Mouse (Mus musculus) heart, adult 8-10 months (tissue): ENCODE data around the gene Ppp6r2. TPM values are rescaled to one million over a fixed set of nuclear protein-coding genes. Genes with fewer than 3 reads are reported as not detected.

ENCODE experiments used
- DNase-seq: peaks from one replicate; pipeline ENCODE4 v3.0.0; 2022; ENCODE audit warnings: low spot score
- microRNA-seq: library from miRNA; unstranded; fragments of <30 nt; microRNA quantifications from one replicate; pipeline ENCODE4 v1.2.0, GENCODE M21; 2022
- total RNA-seq, 4 experiments: library from RNA; stranded (reverse); gene quantifications; 2 replicates each; pipeline ENCODE4 v1.2.4; 2022

Gene Ppp6r2
- total RNA-seq, 4 experiments from 2014 or later = 82.1 to 87.5 (median 84.7) TPM

- no peak for DNase-seq
Observed at GRCm38 (mm10) chr15:89308406-89309139, 97.2 kb downstream of the Ppp6r2 start.

- no peak for DNase-seq
Observed at GRCm38 (mm10) chr15:89309962-89310498, 98.7 kb downstream of the Ppp6r2 start.

- DNase-seq = no peak
Observed at GRCm38 (mm10) chr15:89313359-89313758, 102.0 kb downstream of the Ppp6r2 start.

- no peak for DNase-seq
Observed at GRCm38 (mm10) chr15:89314107-89314506, 102.8 kb downstream of the Ppp6r2 start.

GRCm38 (mm10) chr15:89314511-89315189 is 103.3 kb downstream of the Ppp6r2 start:
- DNase-seq = no peak

GRCm38 (mm10) chr15:89315190-89315731 is 103.9 kb downstream of the Ppp6r2 start, which contains the start of gene Sbf1:
Gene Sbf1 (minus strand): TSS chr15:89315311.
- peak; percentile 98 for DNase-seq

- DNase-seq = no peak
Observed at GRCm38 (mm10) chr15:89316146-89316545, 104.8 kb downstream of the Ppp6r2 start.

- DNase-seq = no peak
Observed at GRCm38 (mm10) chr15:89321264-89321663, 109.9 kb downstream of the Ppp6r2 start.

- no peak for DNase-seq
Observed at GRCm38 (mm10) chr15:89322670-89323522, 111.5 kb downstream of the Ppp6r2 start, which contains the start of gene Adm2. Gene Adm2 (plus strand): TSS chr15:89322720.

- no peak for DNase-seq
Observed at GRCm38 (mm10) chr15:89323656-89324055, 112.3 kb downstream of the Ppp6r2 start.

- no peak for DNase-seq
Observed at GRCm38 (mm10) chr15:89326441-89326840, 115.1 kb downstream of the Ppp6r2 start.

GRCm38 (mm10) chr15:89334271-89334670 is 122.9 kb downstream of the Ppp6r2 start, which contains the start of gene Miox:
Gene Miox (plus strand): TSS chr15:89334398.
- DNase-seq = no peak

- DNase-seq = no peak
Observed at GRCm38 (mm10) chr15:89334774-89335537, 123.6 kb downstream of the Ppp6r2 start.

- no peak for DNase-seq
Observed at GRCm38 (mm10) chr15:89336422-89336821, 125.1 kb downstream of the Ppp6r2 start.

Small RNAs within 50 kb of the gene (microRNA-seq; reads per million reads assigned to microRNA genes)
- gene Mir6958 (2.5 reads per million), gene Mir6959 (1.7 reads per million), gene Mir7118 (not detected)

Other genes starting within 250 kb of the Ppp6r2 start
- not detected for gene Mlc1, start 232.5 kb upstream of the Ppp6r2 start, total RNA-seq
- 100 to 1,000 TPM; 105 to 126 (median 121) TPM for gene Mov10l1, start 228.6 kb upstream of the Ppp6r2 start, total RNA-seq
- 1 to 10 TPM; 1.1 to 2.1 (median 1.7) TPM for gene Panx2, start 151.8 kb upstream of the Ppp6r2 start, total RNA-seq
- 10 to 100 TPM; 43.9 to 51.4 (median 45.4) TPM for gene Trabd, start 136.4 kb upstream of the Ppp6r2 start, total RNA-seq
- 10 to 100 TPM; 15.0 to 16.6 (median 15.8) TPM for gene Selenoo, start 122.5 kb upstream of the Ppp6r2 start, total RNA-seq
- 10 to 100 TPM in 1 of 4 experiments, 1 to 10 TPM in 3; 8.2 to 11.6 (median 9.0) TPM for gene Tubgcp6, start 88.4 kb upstream of the Ppp6r2 start, total RNA-seq
- 1 to 10 TPM; 5.8 to 9.5 (median 6.9) TPM for gene Hdac10, start 82.9 kb upstream of the Ppp6r2 start, total RNA-seq
- gene Mapk12, start 70.8 kb upstream of the Ppp6r2 start, total RNA-seq = 10 to 100 TPM; 21.1 to 31.4 (median 28.0) TPM
- gene Mapk11, start 61.9 kb upstream of the Ppp6r2 start, total RNA-seq = 1 to 10 TPM; 1.1 to 2.8 (median 2.7) TPM
- 100 to 1,000 TPM in 2 of 4 experiments, 10 to 100 TPM in 2; 92.5 to 104 (median 99.6) TPM for gene Plxnb2, start 30.8 kb upstream of the Ppp6r2 start, total RNA-seq
- gene Dennd6b, start 15.1 kb upstream of the Ppp6r2 start, total RNA-seq = 10 to 100 TPM in 2 of 4 experiments, 1 to 10 TPM in 2; 8.8 to 12.9 (median 11.0) TPM
- 10 to 100 TPM; 56.5 to 74.5 (median 69.5) TPM for gene Sbf1, start 103.8 kb downstream of the Ppp6r2 start, total RNA-seq
- not detected for gene Adm2, start 111.2 kb downstream of the Ppp6r2 start, total RNA-seq
- not detected for gene Miox, start 122.8 kb downstream of the Ppp6r2 start, total RNA-seq
- 10 to 100 TPM; 23.6 to 29.1 (median 26.7) TPM for gene Lmf2, start 144.1 kb downstream of the Ppp6r2 start, total RNA-seq
- gene Ncaph2, start 144.2 kb downstream of the Ppp6r2 start, total RNA-seq = 10 to 100 TPM; 52.8 to 67.4 (median 57.4) TPM
- 10 to 100 TPM; 21.9 to 32.0 (median 24.4) TPM for gene Sco2, start 162.3 kb downstream of the Ppp6r2 start, total RNA-seq
- under 1 TPM; 0.22 to 0.72 (median 0.31) TPM for gene Tymp, start 165.5 kb downstream of the Ppp6r2 start, total RNA-seq
- 1 to 10 TPM in 3 of 4 experiments, under 1 TPM in 1; 0.41 to 2.3 (median 2.2) TPM for gene Odf3b, start 167.7 kb downstream of the Ppp6r2 start, total RNA-seq
- not detected for gene Klhdc7b, start 173.4 kb downstream of the Ppp6r2 start, total RNA-seq
- gene Syce3, start 198.9 kb downstream of the Ppp6r2 start, total RNA-seq = not detected
- gene Cpt1b, start 214.3 kb downstream of the Ppp6r2 start, total RNA-seq = 100 to 1,000 TPM; 631 to 738 (median 682) TPM
- 1 to 10 TPM; 1.4 to 4.1 (median 2.0) TPM for gene C730034F03Rik, start 218.0 kb downstream of the Ppp6r2 start, total RNA-seq
- gene Gm44502, start 218.1 kb downstream of the Ppp6r2 start, total RNA-seq = 10 to 100 TPM in 2 of 4 experiments, 1 to 10 TPM in 2; 6.9 to 14.3 (median 10.7) TPM
- gene Chkb, start 218.4 kb downstream of the Ppp6r2 start, total RNA-seq = 10 to 100 TPM; 46.7 to 59.6 (median 54.0) TPM
- gene Mapk8ip2, start 242.4 kb downstream of the Ppp6r2 start, total RNA-seq = under 1 TPM in 3 of 4 experiments, not detected in 1; 0.09 to 0.25 (median 0.09) TPM